Mouse (Mus musculus): ENCODE measurements around the gene Mettl7b.

The Mettl7b gene

DNA sequence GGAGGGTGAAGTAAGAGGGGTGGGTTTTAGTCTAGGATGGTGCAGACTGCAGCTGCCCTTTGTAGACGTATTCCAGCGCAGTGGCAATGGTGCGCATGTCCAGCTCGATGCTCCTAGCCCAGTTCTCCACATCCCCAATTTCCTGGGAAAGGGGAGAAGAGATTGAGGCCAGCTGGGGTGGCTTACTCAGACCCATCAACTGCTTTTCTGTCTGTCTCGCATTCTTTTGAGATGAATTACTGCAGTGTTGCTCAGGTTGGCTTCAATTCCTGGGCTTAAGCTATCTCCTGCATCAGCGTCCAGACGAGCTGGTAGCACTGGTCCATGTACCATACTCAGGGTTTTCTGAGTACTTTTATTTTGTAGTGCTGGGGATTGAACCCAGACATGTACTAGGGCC lies 40.8 kb downstream of the Mettl7b start:
- in situ Hi-C loops (cut with MseI, MboI): loop anchor here in 1 of 2 experiments (10.0 kb wide), 1 partner anchor 55 kb away; no protein-coding TSS in a partner anchor

DNA sequence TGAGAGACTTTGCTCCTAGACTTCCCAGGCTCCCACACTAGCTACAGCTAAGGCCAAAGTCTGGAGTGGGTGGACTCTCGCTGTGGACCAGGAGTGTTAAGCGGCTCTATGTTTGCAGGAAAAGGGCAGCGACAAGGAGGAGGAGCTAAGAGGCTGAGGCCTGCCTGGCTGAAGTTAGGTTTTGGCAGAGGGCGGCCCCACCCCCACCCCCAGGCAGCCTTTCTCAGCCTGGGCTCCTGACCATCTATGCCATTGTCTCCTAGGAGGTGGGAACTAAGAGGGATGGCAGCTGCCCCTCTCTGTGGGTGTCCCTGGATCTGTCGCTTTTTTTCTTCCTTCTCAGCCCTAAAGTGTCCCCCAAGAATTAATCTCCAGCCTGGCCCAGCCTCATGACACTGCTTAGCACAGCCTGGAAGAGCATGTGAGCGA lies 41.6 kb downstream of the Mettl7b start:
- in situ Hi-C loops (cut with MseI, MboI): loop anchor here in 1 of 2 experiments (10.0 kb wide), 1 partner anchor 56 kb away; no protein-coding TSS in a partner anchor

DNA sequence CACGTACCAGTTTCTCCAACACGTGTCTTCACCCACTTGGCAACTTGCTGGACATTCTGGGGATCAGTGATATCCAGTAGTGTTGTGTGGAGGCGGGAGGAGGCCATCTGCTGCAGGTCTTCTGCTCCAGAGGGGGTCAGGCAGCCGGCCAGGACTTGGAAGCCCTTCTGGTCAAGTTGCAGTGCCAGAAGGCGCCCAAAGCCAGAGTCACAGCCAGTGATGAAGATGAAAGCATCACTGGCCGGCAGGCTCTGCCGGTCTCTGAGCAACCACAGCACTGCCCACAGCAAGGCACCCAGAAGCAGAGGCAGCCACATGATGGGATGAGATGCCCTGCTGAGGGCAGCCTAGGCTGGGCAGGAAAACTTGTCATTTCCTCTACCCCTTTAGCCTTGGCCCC lies 42.5 kb downstream of the Mettl7b start:
- in situ Hi-C loops (cut with MseI, MboI): loop anchor here in 1 of 2 experiments (10.0 kb wide), 1 partner anchor 57 kb away; no protein-coding TSS in a partner anchor

DNA sequence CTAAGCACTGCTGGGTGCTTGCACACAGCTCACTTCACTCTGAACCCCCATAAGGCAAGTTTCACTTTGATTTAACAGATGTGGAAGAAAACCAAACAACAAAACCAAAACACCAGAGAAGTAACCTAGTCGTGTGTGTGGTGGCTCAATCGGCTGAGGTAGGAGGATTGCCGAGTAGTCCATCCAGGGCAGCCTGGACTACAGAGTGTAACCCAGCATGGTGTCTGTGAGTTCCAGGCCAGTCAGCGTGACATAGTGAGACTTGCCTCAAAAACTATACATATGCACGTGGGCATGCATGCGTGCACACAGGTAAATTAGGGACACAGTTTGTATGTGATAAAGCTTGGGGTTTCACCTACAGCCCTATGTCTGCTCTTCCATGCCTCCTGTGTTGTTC lies 43.4 kb downstream of the Mettl7b start:
- in situ Hi-C loops (cut with MseI, MboI): loop anchor here in 1 of 2 experiments (10.0 kb wide), 1 partner anchor 57 kb away; no protein-coding TSS in a partner anchor

DNA sequence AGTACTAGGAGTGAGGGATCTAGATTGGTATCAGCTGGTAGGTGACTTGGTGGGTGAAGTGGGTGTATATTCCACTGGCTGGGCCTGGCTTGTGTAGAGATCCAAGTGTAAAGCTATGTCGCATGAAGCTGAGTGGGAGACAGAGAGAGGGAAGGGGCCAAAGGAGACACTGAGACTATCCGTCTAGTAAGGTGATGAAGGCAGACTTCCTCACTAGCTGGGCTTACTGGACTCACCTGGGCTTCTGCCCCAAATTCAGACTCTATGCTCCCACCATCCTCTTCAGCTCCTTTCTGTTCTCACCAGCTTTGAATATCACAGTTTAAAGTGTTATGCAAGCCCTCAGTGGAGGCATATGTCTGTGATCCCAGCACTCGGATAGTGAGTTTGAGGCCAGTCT lies 44.1 kb downstream of the Mettl7b start:
- in situ Hi-C loops (cut with MseI, MboI): loop anchor here in 1 of 2 experiments (10.0 kb wide), 1 partner anchor 58 kb away; no protein-coding TSS in a partner anchor

DNA sequence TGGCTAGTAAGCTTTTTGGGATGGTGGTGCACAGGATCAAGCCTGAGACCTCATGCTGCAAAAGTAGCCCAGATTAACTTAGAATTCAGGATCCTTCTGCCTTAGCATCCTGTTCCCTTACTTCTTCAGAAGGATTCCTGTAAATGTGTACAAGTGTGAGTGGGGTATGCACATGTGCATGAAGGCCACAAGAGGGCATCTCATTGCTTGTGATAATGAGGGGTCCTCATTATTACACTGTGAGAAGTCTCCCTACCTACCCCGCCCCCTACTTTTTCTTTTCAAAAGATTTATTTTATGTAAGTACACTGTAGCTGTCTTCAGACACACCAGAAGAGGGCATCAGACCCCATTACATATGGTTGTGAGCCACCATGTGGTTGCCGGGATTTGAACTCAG lies 45.2 kb downstream of the Mettl7b start:
- in situ Hi-C loops (cut with MseI, MboI): loop anchor here in 1 of 2 experiments (10.0 kb wide), 1 partner anchor 59 kb away; no protein-coding TSS in a partner anchor

DNA sequence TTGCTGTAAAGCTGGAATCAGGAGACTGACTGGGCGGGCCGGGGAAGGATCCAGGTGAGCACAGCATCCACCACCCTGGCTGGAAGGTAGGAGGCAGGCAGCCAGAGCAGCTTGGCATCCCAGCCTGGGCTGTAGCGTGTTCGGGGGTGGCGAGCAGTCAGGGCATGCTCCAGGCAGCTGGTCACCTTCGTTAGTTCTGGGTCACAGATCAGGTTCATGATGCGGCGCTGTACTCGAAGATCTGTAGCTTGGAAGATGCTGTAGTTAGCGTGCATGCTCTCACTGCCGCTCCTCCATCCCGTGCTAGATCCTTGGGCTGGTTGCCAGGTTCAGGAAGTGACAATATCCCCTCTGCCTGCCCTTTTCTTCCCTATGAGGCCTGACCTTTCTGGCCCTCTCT lies 47.1 kb downstream of the Mettl7b start:
- in situ Hi-C loops (cut with MseI, MboI): loop anchor here in 1 of 2 experiments (10.0 kb wide), 1 partner anchor 61 kb away; no protein-coding TSS in a partner anchor

DNA sequence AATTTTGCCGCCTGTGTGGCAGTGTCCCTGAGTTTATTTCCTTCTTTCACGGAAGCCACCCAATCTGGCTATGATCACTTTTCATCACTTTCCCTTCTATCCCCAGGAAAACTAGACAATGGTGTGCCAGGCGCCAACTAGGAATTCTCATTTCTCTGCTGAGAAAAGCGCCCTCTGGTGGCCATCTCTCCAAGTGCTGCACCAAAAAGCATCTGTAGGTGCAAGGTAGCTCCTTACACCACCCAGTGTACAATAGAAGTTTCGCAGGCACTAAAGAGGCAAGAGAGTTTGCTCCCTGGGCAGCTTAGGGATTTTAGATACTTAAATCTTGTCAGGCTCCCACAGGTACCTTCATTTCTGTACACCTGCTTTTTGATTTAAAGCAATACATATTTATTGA lies 47.6 kb downstream of the Mettl7b start:
- in situ Hi-C loops (cut with MseI, MboI): loop anchor here in 1 of 2 experiments (10.0 kb wide), 1 partner anchor 62 kb away; no protein-coding TSS in a partner anchor

DNA sequence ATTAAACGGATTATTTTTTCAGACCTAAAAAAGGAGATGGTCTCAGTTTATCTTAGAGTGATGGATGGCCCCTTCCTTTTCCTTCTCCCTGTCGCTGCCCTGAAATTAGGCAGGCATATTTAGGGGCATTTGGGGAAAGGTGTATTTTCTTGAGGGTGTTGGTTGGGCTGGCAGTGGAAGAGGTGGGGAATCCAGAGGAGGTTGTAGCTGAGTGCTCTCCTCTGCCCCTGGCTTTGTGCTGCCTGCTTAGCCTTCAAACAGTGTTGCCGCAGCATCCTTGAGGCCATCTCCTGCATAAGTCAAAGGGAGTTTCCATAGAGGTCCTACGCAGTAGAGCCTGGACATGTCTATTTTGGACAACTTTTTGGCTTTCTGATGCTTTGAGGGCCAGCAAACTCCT lies 48.0 kb downstream of the Mettl7b start:
- in situ Hi-C loops (cut with MseI, MboI): loop anchor here in 1 of 2 experiments (10.0 kb wide), 1 partner anchor 62 kb away; no protein-coding TSS in a partner anchor

DNA sequence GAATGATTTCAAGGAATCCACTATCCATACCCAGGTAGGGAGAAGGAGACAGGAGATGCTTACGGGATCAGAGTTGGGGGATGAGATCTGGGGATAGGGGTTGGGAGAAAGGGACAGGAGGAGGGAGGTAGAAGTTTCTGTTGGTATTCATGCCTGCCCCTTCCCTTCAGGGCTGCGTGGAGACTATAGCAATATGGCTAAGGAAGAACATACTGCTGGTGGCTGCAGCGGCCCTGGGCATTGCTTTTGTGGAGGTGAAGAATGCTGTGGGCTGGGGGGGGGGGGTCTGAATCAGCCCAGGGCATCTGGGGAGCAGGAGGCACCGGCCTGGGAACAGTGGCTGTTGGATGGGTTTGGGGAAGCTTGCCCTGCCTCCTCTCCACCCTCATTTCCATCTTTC lies 48.5 kb downstream of the Mettl7b start:
- in situ Hi-C loops (cut with MseI, MboI): loop anchor here in 1 of 2 experiments (10.0 kb wide), 1 partner anchor 63 kb away; no protein-coding TSS in a partner anchor

DNA sequence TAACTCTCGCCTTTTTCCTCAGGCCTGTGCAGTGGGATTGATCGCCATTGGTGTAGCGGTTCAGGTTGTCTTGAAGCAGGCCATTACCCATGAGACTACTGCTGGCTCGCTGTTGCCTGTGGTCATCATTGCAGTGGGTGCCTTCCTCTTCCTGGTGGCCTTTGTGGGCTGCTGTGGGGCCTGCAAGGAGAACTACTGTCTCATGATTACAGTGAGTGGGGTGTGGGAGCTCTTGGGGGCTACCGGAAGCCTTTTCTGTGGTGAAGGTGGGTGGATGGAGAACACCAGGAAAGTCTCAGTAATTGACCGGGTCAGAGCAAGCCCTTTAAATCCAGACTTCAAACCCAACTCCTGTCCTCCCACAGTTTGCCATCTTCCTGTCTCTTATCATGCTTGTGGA lies 49.4 kb downstream of the Mettl7b start:
- in situ Hi-C loops (cut with MseI, MboI): loop anchor here in 1 of 2 experiments (10.0 kb wide), 1 partner anchor 63 kb away; no protein-coding TSS in a partner anchor

DNA sequence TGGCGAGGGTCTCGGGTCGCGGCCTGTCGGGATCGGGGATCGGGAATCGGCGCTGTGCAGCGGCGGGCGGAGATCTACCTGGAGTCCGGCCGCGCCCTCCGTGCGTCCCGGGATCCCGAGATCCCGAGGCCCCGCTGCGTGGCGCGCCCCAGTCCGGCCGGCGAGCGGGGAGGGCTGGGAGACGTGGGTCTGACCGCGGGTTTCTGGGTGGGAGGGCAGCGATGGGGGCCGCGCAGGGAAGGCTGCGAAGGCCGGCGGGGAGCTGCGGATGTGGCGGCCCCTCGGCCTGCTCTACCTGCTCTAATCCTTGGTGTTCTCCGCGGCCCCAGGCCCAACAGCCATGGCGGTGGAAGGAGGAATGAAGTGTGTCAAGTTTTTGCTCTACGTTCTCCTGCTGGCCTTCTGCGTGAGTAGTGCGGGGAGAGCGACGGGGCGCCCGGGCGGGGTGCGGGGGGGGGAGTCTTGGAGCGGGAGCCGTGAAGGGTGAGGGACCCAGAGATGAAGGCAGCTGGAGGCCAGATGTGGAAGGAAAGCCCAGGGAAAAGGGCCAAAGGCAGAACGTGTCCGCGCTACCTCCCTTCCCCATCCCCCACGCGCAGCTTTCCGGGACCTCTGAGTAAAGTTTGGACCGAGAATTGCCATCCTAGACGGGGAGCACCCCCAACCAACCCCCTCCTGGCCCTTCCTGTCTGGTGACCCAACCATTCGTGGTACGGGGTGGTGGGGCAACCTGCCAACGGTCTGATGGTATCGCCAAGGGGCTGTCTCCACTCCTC lies 50.5 kb downstream of the Mettl7b start:
- in situ Hi-C loops (cut with MseI, MboI): loop anchor here in 1 of 2 experiments (10.0 kb wide), 1 partner anchor 65 kb away; no protein-coding TSS in a partner anchor

DNA sequence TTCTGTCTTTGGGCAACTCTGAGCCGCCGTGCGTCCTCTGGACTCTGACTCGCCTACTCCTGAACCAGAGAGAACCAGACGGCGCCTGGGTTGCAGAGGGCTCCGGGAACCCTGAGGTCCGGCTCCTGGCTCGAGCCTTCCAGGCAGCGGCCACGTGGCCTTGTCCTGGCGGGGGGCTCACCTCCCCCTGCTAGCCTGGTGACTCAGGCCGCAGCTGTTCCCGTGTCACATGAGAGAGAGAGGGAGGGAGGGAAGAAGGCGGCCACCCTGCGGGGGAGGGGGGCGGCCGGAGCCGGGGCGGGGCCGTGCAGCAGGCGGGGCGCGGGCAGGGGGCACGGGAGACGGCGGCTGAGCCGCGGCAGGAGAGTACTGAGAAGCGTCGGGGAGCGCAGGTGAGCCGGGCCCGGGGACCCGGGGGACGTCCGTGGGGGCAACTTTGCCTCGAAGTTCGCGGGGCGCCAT lies 51.2 kb downstream of the Mettl7b start:
- in situ Hi-C loops (cut with MseI, MboI): loop anchor here in 1 of 2 experiments (10.0 kb wide), 1 partner anchor 65 kb away; no protein-coding TSS in a partner anchor

DNA sequence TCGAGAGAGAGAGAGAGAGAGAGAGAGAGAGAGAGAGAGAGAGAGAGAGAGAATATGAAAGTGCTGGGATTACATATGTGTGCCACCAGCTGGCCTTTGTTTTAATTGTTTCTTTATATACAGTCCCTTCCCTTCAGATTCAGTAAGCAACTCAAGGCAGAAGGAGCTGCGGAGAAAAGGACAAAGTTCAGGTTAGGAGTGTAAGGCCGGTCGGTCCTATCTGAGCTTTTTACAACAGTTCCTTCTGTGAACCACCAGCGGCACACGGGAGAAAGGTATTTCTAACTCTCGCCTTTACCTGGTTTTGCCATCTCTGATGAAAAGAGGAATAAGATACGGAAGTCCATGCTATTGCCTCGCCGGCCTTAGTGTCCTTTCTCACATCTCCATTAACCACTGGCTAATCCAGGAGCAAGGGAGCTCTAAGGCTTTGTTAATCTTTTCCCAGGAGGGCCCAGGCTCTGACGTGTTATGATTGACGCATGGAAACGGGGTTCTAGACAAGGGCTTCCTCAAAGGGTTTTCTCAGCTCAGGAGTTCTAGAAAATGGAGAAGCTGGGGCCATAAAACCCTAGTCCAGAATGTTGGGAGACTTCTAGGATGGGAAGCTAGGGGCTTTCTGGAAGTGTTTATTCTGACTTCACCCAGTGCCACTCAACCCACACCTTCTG lies 51.9 kb downstream of the Mettl7b start:
- in situ Hi-C loops (cut with MseI, MboI): no loop called here

Data from mouse trophoblast stem cell (cell line).